Mouse (Mus musculus) natural killer cell, adult 2 months (primary cell): Measurements from ENCODE around the gene Pde8a.
A peak's percentile ranks its signal among the peaks of the same experiment; 100 is the strongest.

Source experiments
- DNase-seq, 2 experiments: peaks; one replicate each; pipeline ENCODE4 v3.0.0; 2022; ENCODE audit warnings: low spot score in 2 of 2

The Pde8a gene

GRCm38 (mm10) chr7:81336432-81336786 is 123.0 kb downstream of the Pde8a start:
- DNase-seq, result peak in 1 of 2 experiments; percentile 29

DNA sequence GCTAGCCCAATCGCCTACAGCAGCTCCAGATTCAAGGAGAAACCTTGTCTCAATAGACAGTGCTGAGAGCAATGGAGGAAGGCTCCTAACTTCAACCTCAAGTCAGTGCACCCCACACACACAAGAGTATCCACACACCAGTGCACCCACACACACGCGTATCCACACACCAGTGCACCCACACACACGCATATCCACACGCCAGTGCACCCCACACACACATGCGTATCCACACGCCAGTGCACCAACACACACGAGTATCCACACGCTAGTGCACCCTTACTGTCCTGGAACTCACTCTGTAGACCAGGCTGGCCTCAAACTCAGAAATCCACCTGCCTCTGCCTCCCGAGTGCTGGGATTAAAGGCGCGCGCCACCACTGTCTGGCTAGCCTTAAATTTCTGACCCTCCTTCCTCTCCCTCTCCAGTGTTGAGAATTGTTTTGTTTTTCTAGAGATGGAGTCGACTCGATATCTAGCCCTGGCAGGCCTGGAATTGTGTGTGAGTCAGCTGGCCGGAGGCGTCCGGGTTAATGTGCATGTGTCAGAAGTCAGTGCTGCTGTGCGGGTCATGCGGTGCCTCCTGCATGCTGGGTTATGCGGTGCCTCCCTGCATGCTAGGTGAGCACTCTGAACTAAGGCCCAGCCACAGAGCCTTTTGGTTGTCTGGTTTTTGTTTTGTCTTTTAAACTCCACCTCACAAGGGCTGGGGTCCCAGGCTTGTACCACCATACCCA is 124.6 kb downstream of the Pde8a start:
- no peak for DNase-seq

DNA sequence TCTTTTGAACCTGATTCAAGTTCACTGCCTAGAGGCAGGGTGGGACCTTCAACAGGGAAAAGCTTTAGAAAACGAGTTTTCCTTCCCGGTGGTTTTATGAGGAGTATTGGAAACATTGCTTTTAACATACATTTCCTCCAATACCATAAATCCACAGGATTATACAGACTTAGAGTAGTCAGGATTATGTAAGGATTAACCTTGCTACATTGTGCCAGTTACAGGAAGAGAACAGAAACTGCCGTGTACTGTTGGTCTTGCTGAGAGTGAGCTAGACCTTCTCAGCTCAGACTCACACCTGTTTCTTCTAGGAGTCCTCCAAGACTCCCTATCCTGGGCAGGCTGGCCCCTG is 125.1 kb downstream of the Pde8a start:
- no peak for DNase-seq

GRCm38 (mm10) chr7:81339783-81340182 is 126.4 kb downstream of the Pde8a start:
- DNase-seq, result peak; percentile 41 to 67

GRCm38 (mm10) chr7:81341563-81341962 is 128.2 kb downstream of the Pde8a start:
- peak; percentile 14 to 36 for DNase-seq

DNA sequence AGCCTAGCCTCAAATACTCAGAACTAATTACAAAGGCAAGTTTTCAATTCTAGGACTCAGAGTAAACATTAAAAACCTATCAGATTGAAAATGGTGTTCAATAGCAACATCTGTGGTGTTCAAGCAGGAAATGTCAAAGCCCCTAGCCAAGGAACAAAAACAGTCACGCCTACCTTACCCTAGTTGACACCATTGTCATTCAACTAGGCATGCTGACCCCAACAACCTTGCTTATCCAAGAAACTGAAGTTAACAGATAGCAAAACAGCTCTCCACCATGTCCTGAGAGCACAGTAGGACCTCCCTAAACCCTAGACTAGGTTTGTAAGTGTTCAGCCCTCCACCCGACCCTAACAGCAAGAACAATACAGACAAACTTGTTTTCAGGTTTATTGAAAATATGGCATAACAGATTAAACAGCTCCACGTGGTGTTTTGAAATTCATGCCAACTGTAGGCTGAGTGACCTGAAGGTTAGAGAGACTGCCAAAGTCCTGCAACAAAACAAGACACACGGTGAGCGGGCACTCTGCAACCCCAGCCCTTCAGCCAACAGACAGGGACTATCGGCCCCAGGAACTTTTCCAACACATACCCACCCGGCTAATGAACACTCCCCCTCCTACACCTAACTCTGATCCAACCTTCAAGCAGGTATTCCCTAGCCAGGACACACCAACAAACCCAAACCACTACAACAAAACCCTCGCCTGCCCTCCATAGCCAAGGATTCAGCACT is 129.1 kb downstream of the Pde8a start:
- DNase-seq, result no peak

- no peak for DNase-seq
Observed at GRCm38 (mm10) chr7:81343316-81343715, 129.9 kb downstream of the Pde8a start.

DNA sequence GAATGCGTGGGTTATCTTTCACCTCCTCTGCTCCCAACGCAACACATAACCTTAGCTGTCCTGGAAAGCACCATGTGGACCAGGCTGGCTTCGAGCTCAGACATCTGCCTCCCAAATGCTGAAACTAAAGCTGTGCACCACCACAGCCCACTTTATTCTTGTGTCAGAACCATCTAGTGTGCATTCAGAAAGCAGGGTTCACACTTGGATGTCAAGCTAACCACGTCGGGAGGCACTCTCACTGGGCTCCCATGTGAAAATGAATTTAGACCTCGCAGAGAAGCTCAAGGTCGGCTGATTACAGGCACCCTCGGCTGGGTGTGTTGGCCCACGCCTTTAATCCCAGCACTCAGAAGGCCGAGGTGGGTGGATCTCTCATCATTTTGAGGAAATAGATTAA is 130.4 kb downstream of the Pde8a start:
- DNase-seq, result no peak

DNA sequence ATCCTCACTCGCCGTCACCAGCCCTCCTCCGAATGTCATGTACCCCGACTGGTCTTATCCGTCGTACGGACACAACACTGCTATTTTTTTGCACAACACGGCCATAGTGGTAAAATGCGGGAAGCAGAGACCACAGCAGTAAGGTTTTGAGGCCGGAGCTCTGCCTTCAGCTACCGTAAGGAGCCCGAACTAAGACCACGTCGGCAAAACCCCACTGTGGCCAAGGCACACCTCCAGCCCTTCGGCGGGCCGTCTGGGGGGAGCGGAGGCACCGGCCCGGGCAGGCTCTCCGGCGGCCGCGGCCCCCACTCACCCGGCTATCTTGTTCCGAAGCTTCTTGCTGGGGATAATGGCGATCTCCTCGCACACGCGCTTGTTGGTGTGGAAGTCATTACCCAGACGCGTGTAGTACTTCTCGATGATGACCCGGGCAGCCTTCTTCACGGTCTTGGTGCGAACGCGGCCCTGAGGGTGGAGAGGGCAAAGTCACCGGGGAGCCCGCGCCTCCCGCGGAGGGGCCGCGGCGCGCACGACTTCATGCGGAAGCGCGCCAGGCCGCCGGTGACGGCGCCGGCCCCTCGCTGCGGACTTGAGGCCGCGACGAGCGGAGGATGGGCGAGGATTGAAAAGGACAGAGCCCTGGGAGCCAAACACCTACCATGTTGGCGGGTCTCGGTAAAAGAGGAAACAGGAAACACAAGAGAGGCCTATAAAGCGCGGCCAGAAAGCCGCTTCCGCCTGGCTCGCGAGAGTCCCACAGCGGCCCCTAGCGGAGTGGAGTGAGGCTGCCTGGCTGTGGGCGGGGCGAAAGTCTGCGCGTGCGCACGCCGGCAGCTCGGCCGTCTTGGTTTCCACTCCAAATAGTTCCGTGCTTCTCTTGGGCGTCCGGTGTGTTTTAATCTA is 131.4 kb downstream of the Pde8a start, which contains the start of gene Rps17:
Rps17 (minus strand) TSS at position 711 of the 903 bp plus-strand sequence.
- DNase-seq, result peak; percentile 98

GRCm38 (mm10) chr7:81345447-81346170 is 132.2 kb downstream of the Pde8a start:
- DNase-seq, result no peak

GRCm38 (mm10) chr7:81348206-81348605 is 134.8 kb downstream of the Pde8a start:
- DNase-seq, result no peak

- no peak for DNase-seq
Observed at GRCm38 (mm10) chr7:81351826-81352225, 138.4 kb downstream of the Pde8a start.

DNA sequence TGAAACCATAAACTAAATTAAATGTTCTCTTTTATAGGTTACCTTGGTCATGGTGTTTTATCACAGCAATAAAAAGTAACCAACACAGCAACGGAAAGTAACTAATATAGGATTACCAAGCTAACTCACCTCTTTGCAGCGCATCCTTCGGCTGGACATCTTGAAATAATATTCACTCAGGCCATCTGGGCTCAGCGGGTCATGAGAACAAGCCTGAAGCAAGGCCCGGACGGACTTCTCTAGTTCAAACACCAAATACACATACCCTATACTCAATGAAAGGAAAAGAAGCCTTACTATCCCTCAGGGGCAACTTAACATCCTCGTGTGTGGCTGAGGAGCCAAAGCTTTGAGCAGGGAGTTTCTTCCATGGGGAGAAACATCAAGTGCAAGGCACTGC is 142.3 kb downstream of the Pde8a start:
- DNase-seq, result no peak

DNA sequence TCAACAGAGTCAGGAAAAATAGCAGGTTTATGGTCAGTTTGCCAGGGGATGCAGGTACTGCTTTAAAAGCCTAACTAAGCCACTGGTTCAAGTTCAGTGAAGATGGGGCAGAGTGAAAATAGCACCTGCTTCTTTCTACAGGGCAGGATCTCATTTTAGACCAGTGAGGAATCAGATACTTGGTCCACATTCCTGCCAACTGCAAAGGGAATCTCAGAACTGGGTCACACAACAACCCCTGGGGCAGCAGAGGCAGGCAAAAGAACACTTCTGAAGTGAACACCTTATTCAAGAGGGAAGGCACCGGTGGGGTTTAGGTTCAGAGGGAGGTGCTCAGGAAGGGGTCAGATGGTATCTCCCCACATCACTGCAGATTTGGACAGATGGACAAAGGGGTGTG is 143.0 kb downstream of the Pde8a start:
- DNase-seq, result no peak

DNA sequence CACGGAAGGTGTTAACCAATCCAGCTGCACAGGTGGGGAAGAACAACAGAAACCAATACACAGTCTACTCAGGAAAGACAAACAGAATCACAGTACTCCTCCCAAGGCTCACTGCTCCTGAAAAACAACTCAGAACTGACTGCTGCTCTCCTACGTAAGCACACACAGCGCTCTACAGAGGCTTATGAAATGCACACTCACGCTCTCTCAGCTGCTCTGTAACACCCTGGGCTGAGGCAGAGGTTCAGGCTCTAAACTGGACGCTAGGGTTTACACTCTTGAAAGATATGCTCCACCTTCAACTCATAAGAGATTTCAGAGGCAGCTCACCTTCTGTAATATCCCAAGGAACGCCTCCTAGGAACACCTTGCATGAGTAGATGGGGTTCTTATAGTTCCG is 143.6 kb downstream of the Pde8a start:
- no peak for DNase-seq

DNA sequence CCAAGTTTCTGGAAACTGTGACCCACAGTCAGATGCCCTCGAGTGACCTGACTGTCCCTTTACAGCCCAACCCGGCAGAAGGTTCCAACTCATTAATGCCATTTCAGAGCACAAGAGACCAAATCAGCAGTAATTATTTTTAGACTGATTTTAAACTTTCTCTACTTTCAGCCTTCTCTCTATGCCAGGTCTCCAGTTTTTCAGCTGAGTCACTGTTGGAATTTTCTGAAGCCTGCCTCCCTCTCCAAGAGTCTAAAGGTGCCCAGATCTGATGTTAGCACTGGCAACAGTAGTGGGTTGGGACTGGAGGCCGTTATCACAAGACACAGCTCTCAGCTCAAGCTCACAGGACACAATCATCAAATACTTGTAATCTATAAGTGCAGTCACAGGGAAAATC is 154.6 kb downstream of the Pde8a start:
- DNase-seq, result no peak

DNA sequence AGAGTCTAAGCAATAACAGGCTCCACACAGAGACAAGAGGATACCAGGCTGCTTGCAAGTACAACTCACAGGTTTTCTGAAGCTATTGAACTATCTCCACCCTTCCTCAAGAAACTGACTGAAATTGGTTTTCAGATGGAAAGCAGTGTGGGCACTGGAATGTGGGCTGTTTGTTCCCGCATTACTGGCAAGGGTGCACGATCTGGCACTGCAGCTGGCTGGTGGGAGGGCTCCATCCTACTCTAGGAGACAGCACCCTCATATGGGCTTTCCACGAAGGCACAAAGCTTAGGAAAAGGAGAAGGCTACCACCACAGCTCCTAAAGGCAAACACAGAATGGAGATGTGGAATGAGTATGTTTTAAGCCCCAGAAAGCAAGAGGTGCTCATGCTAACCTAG is 156.3 kb downstream of the Pde8a start:
- no peak for DNase-seq

DNA sequence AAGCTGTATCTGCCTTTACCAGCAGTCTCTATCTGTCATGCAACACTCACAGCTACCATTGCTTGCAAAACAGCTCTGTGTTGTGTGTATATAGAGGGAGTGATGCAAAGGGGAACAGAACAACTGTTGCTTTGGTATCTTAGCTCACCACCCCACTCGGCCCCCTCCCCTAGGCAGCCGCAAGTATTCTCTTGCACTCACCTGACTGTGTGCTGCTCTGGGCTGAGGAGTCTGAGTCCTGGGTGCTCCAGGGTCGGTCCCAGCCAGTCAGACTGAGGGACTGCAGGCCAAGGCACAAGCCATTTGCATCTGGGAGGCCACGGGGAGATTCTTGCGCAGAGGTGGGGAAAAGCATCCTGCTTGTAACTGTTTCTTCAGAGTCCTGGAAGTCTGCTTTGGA is 158.4 kb downstream of the Pde8a start:
- no peak for DNase-seq

GRCm38 (mm10) chr7:81372337-81372920 is 159.0 kb downstream of the Pde8a start:
- DNase-seq, result no peak

- DNase-seq, result no peak
Observed at GRCm38 (mm10) chr7:81379363-81379762, 166.0 kb downstream of the Pde8a start.
